Mouse (Mus musculus) embryonic fibroblast, embryonic 13.5 days (primary cell): Measurements from ENCODE around the gene Tlx2.

ENCODE experiments used
- CTCF ChIP-seq: IDR thresholded peaks from 2 replicates; pipeline ENCODE4 v1.5.1; 2011; ENCODE audit warnings: mild to moderate bottlenecking, control low read depth, low read length, moderate library complexity, borderline replicate concordance; ENCODE audit not compliant: insufficient read depth
- POLR2A ChIP-seq: IDR thresholded peaks from 2 replicates; pipeline ENCODE4 v1.6.1; 2011; ENCODE audit warnings: low read depth, mild to moderate bottlenecking, control low read depth, low read length, moderate library complexity

GRCm38 (mm10) chr6:83068706-83069487 lies 1.2 kb downstream of the Tlx2 start:
- TF ChIP-seq POLR2A = no peak
- no peak for TF ChIP-seq CTCF
